Mouse (Mus musculus) kidney, adult 2 months (tissue): ENCODE measurements at regions not wholly inside any gene's neighbourhood (a gene's known extent, or its start where the extent isn't known, plus 50 kb on each side); places are given as distances from the start of the nearest gene placed in this dataset.

Experiments used
- CTCF ChIP-seq: fragments of 200-500 bp; conservative IDR thresholded peaks from 2 replicates; pipeline ENCODE4 v1.5.1; 2011; ENCODE audit warnings: low read depth, mild to moderate bottlenecking, control low read depth, low read length, moderate library complexity, mixed read lengths; ENCODE audit not compliant: insufficient read depth, insufficient read length
- POLR2A ChIP-seq: fragments of 200-500 bp; IDR thresholded peaks from one replicate; pipeline ENCODE4 v1.6.1; 2011; ENCODE audit warnings: low read depth, low read length, control low read depth

DNA sequence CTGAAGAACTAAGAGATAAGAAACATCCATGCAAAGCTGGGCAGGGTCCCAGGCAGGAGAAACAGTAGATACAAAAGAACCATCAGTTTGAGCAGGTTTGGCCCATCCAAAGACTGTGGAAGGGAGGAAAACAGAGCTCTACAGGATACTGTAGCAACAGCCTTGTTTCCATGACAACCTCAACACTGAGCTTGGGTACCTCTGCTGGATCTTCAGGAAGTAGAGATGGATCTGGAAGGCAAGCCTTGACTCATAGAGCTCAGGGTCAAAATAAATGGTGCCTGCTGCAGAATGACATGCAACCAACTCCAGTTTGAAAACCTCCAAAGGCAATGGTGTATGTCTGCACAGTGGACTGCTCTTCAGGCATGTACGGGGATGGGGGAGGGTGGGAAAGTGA is 173.0 kb upstream of the Tbx3 start:
- TF ChIP-seq POLR2A (no peak), CTCF (no peak)
